Mouse (Mus musculus) layer of hippocampus, postnatal 25 days (tissue): Measurements from ENCODE around the gene Rep15. TPM values are rescaled to one million over a fixed set of nuclear protein-coding genes. Genes with fewer than 3 reads are reported as not detected.

ENCODE experiments used
- DNase-seq, 2 experiments: peaks; one replicate each; pipeline ENCODE4 v3.0.0; 2022; ENCODE audit warnings: mixed read lengths in 2 of 2, low spot score in 1 of 2; ENCODE audit errors: extremely low spot score in 1 of 2
- total RNA-seq, 2 experiments: library from RNA; stranded (reverse); gene quantifications; 2 replicates each; pipeline ENCODE4 v1.2.3; 2021

Gene Rep15
- total RNA-seq, 2 experiments from 2014 or later: 1.2 to 1.7 TPM

DNA sequence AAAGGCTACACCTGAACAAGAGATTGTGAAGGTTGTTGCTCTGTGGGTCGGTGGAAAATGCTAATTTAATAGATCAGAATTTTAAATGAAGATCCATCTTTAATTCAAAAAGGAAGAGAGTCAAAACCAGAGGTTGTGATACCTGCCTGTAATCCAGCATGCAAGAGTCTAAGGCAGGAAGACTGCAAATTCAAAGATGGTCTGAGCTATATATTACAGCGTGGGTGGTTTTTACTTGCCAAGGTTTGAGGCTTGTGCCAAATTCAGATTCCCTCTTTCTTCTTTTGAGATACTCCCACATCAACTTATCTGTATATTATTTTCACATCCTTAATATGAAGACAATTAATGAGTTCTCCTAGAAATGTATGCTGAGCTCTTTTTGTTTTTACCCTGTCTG, 4.0 kb upstream of the Rep15 start:
- DNase-seq: no peak

DNA sequence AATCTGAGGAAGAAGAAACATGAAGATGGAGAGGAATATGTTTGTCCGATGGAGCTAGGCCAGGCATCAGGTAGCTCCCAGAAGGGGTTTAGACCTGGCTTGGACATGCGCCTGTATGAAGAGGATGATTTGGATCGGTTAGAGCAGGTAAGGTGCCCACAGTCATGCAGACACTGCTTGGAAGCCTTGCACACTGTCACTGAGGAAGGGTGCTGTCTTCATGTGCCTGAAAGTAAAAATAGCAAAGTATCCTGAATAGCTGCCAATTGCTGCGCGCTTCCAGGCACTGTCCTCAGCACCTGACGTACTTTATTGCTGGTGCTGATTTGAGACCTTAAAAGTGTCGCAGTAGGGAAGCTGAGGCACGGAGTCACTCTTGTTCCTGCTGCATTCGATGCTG, 2.8 kb upstream of the Rep15 start:
- DNase-seq: no peak

DNA sequence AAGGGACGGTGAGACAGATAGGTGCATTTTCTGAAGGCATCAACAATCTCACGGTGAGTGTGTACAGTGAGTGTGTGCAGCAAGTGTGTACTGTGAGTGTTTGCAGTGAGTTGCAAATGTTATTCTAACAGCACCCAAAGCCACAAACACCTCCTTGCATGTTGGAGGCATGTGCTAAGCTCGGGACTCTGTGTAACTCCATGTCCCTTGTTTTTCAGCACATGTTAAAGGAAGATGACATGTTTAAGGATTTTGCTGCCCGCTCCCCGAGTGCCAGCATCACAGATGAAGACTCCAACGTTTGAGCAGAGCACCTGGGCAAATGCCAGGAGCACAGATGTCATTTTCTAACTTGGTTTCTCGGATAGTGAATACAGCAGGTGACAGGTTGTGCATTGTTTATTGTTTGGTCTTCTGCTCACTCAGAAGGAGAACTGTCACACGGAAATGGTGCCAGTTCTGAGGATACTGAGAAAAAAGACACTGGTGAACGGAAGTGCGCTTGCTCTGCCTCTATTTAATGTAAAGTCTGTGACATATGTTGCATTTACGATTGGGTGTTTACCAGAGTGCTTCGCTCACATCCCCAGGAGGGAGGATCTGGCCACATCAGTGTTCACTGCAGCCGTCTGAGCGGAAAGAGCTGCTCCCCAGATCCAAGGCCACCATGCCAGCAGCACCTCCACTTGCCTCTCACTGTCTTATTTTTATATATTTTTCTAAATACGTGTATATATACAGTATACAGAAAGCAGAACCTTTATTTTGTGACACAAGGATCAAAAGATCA, 2.1 kb upstream of the Rep15 start:
- DNase-seq: no peak

DNA sequence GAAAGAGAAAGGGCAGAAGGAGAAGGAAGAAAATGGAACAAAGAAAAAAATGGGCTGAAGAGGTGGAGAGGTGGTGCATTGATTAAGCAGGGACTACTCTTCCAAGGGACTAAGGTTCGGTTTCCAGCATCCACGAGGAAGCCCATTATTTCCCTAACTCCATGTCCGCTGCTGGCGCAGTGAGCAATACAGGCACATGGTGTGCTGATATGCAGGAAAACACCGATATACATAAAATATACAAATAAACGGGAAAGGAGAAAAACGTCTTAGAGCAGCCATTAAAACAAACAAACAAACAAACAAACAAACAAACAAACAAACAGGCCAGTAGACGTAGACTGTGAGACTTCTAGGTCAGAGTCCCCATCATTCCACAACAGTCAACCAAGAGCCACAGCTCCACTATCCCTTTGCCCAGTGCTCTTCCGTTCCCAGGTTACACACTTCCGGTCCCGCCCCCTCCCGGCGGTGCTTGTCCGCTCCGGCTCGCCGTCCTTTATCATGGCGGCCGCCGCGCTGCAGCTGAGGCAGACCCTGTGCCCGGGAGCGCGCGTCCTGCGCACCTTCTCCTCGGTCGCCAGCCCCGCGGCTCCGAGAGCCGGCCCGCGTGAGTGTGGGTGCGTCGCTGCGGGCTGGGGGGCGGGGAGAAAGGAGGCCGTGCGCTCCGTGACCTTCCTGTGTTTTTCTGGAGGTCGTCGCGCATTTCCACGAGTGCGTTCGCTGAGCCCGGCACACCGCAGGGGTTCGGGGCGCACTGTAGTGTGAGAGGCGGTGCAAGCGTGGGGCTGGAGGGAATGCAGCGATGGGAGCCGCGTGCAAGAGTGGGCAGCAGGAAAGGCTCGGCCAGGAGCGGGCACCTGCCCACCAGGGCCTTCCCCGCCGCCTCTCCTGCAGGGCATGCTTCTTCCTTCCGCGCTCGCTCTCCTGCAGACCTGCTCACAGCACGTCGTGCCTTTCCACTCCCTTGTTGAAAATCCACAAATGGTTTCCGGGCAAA, 10.2 kb downstream of the Rep15 start, which contains the start of gene Mrps35:
TSS of gene Mrps35 (plus strand) at position 474 of the 1,000 bp plus-strand sequence.
- DNase-seq: peak; percentile 78 to 85

DNA sequence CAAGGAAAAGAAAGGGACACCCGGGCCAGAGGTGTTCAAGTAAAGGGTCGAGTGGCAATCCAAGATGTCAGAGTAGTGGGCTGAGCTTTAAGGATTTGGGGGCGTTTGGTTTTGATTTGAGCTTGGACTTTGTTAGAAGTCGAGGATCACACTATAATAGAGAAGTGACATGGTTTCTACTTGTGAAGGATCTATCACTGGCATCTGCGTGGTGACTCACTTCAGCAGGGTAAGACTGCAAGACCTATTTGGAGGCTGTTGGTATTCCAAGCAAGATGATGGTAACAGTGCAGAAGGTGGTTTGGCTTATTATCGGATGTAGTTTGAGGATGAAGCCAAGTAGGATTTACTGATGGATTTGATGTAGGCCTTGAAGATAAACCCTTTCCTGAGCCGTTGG, 11.2 kb downstream of the Rep15 start:
- no peak for DNase-seq

DNA sequence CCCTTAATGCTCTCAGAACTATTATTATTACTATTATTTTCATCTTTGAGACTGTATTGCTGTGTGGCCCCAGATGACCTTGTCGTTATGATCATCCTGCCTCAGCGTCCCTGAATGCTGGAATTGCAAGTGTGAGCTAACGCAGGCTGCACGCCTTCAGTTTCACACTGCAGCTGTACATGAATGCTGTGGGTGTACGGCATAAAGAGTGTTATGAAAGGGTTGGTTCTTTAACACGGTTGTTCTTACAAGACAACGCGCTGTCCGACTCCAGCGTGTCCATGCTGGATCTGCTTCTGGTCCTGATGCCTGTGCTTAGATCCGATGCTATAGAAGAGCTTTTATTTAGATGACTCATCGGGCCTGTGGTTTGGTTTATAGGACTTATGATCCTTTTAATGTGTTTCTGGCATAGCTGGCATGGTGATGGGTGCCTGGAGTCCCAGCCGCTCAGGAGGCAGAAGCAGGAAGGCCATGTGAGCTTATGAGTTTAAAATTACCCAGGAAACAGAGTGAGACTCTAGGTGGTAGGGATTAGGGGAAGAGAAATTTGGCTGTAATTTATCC, 16.9 kb downstream of the Rep15 start:
- no peak for DNase-seq

DNA sequence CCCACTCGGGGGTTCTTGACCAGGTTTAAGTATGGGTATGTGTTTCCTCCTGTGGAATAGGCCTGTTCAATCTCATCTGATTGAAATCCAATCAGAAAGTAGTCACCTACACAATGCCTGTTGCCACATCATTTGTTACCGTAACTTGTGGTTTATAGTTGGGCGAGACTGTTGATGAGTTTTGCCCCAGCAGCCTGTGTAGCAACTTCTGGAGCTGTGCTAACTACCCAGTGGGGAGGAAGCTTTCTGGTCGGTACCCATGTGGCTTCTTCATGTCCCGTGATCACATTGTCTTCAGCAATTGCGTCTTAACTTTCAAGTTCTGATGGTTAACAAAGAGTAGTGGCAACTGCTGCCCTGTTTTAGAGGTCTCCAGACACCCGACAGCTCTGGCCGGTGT, 19.3 kb downstream of the Rep15 start:
- no peak for DNase-seq

DNA sequence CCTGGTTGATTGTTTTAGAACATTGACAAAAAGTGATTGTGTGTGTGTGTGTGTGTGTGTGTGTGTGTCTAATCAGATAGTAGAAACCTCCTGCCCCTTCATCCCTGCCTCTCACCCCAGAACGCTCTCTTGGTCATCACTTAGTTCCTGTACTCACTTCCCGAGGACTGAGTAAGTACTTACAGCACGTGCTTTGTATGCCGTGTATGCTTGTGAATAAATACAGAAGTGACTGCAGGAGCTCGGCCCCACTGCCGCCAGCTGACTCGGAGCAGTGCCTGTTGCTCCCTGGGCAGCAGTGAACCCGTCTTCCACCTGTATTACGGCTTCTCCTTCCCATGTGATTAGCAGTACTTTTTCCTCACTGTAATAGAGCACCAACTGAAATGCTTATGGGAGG, 20.1 kb downstream of the Rep15 start:
- no peak for DNase-seq

DNA sequence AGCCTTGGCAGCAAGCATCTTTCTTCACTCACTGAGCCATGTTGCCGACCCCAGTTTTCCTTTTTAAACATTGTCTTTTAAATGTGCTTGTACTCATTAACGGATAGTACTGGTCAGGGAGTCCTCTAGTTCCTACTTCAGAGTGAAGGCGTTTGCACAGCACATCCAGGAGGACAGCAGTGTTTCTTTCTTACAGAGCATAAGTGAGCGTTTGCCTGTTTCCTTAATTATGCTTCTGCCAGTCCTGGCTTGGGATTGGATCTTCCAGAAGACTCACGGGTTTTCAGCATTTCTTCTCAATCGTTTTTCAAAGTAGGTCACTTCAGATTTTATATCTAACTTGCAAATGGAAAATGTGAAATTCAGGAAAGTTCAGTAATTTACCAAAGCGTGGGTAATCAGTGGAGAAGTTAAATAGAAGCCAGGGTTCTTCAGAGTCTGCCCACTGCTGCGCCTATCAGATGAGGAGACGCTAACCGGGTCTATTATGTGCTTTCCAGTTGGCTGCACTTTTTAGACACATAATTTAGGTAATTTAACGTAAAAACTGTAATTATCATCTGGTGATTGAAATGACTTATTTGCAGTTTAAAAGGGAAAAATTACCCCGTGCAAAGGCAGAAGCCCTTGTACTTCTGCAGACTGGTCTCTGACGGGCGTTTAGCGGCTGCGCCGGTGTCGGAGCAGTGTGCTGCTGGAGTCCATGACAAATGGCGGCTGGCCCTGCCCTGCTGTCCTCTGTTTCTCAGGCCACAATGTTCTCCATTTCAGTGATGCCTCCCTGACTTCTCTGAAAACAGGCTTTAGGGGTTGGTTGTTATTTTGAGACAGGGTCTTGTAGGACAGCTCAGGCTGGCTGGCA, 21.6 kb downstream of the Rep15 start:
- no peak for DNase-seq

DNA sequence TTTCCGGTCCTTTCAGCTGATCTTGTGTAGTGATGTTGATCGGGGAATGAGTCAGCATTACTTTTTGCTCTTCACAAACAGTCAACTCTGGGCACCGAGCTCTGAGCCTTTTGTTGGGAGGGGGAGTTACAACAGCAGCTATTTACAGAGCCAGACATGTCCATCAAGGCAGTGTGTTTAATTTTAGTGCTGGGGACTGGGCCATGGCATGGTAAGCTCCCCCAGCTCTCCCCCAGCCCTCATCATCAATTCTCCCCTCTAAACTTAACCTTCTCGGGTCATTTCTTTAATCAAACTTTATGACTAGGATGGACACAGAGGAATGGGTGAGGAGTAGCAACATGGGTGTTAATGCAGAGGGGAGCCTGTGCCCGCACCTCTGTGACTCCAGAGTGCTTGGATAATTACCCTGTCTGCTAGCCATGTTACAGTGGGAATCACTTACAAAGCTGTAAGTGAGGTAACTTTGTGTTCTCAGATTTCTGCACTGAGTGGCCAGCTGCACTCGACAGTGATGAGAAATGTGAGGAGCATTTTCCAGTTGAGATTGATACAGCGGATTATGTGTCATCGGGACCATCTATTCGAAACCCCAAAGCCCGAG, 23.1 kb downstream of the Rep15 start:
- DNase-seq: no peak

DNA sequence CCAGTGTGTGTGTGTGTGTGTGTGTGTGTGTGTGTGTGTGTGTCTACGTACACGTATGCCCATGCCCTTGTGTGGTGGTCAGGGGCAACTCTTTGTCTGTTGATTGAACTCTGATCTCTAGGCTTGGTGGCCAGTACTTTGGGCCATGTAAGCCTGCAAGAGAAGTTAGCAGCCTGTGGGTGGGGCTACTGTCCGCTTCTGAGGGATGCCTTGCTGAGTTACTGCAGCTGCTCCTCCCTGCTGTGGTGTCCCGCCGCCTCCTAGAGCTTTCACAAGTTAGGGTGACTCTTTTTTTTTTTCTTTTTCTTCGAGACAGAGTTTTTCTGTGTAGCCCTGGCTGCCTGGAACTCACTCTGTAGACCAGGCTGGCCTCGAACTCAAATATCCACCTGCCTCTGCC, 26.9 kb downstream of the Rep15 start:
- DNase-seq: no peak

DNA sequence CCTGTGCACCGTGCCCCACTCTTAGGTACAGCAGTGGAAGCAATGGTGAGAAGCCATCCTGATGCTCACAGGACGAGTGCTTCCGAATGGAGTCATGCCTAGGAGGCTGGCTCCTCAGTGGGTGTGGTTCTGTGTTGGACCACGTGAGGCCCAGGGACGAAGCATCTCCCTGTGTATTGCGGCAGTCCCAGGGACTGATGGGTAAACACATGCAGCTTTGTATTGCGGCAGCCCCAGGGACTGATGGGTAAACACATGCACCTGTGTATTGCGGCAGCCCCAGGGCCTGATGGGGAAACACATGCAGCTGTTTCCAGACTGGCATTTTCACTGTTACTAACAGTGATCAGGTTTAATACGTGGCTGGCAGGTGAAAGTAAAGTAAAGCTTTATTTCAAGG, 29.2 kb downstream of the Rep15 start:
- DNase-seq: no peak

DNA sequence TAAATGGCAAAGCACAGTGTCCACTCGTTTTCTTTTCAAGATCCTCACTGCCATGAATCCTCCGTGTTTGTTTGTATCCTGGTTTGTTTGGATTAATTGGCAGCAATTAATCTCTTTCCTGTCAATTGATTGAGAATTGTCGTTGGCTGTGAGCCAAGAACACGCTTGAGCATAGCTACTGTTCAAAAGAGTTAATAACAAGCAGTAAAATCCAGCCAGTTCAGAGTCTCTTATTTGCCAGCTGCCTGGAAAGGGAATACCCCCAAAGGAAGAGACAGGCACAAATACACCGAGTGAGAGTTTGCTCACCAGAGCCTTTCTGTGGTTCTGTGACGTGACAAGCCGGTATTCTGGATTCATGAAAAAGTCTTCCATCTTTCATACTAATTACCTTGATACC, 29.6 kb downstream of the Rep15 start:
- no peak for DNase-seq

DNA sequence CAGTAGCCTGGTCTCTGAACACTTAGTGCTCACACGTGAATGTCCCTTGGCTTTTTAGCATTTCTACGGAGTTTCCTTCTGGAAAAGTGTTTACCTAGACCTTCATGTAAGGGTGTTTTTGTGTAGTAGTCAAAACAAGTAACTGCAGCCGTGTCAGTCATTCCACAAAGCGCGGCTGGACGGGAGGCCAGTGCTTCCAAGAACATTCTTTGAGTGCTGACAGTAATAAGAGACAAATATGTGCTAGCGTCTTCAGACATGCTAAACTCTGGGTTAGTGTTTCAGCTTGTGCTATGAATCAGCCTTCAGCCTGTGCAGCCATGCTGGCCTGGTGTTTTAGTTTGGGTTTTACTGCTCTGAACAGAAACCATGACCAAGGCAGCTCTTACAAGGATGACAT, 30.3 kb downstream of the Rep15 start:
- no peak for DNase-seq

DNA sequence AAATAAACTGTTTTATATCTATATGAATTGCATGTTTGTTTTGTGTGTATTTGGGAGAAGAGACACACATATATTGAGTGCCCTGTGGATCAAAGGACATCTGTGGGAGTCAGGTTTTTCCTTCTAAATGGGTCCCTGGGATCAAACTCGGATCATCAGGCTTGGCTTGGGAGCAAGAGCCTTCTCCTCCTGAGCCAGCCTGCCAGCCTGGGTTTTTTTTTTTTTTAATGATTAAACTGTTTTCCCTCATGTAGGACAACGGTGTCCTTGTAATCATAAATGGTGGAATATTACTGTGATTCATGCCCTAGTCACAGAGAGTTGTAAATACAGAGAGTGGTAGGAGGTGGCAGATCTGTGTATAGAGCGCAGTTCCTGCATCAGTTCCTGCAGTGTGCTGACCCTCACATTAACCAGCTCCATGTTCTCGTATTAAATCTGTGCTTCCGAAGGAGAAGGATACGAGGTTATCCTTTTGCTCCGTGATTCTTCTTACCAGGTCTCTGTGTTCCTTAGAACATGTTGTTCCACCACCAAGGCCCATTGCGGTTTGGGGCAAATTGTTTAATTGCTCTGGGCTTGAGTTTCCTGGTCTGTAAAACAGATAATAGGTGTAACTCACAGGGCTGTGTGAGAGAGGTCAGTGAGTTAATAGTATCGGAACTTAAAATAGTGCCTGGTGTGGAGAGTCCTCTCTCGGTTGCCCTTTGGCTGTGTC, 32.0 kb downstream of the Rep15 start:
- no peak for DNase-seq

DNA sequence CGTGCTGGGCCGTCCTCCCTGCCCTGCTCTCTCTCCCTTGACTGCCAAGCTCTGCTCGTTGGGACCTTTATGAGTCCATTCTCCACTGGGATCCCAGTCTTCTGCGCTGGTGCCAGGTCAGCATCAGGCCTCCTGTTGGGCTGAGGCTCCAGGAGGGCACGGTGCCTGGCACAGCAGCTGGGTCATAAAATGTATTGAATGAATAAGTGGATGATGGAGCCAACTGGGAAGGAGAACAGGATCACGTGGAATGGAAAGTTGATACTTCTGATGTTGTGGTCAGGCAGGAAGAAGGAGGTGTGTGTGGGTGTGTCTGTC, 32.5 kb downstream of the Rep15 start:
- no peak for DNase-seq

DNA sequence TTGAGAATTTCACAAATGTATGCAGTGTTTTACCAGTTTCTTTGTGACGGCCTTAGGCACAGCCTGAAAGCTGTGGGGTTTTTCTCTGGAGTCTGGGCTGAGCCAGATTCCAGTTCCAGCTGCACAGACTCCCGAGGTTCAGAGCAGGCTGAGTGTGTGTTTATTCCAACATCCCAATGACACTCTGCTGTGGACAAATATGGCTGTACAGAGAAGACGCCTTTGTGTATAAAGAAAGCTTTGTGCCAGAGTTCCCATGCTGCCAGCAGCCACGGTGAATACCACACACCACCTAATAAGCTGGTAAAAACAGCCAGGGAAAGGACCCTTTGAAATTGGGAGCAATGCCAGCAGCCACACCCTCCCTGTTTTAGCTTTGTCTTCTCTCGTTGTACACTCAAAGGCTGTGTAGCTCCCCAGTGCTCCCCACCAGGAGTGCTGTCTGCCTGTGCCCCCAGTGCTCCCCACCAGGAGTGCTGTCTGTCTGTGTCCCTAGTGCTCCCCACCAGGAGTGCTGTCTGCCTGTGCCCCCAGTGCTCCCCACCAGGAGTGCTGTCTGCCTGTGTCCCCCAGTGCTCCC, 43.5 kb downstream of the Rep15 start:
- no peak for DNase-seq

DNA sequence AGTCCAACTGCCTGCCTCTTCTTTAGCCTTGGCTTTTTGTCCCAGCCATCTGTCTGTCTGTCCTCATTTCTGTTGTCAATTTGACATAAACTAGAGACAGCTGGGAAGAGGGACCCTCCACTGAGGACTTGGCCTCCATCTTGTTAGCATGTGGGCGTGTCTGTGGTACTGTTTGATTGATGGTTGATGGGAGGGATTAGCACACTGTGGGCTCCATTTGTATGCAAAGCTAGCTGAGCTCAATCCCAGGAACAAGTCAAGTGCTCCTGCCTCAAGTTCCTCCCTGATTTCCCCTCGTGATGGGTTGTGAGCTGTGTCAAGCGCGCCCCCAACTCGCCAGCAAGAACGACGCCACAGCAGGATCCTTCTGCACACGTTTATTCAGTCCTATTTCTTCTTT, 44.5 kb downstream of the Rep15 start:
- no peak for DNase-seq

DNA sequence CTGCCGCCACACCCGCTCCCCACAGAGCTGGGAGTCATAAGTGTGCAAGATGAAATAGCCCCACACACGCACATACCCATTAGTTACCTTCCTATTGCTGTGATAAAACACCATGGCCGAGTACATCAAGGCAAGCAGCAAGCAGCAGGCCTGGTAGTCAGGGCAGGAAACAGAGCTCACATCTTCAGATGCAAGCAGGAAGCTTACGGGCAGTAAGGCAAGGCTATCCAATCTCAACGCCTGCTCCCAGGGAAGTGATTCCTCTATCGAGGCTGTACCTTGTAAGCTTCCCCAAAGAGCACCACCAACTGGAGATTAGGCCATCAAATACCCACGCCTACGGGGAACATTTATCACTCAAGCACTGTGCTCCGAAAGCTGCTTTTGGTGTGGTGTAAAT, 47.5 kb downstream of the Rep15 start:
- no peak for DNase-seq
